Mouse (Mus musculus) liver, embryonic 12.5 days (tissue): ENCODE data around the gene Hist1h2ao. TPM values are rescaled to one million over a fixed set of nuclear protein-coding genes. Genes with fewer than 3 reads are reported as not detected.
"Not testable (repeated sequence)": the region's sequence is repeated elsewhere in the genome, so short reads cannot be mapped to it uniquely, and the experiment has no call there.

Experiments used
- ATAC-seq: fragments of 200-750 bp; cut with Nextera tagmentation; 2 replicates; pipeline ENCODE4 v1.8.0; 2017; ENCODE audit warnings: moderate number of reproducible peaks, mild to moderate bottlenecking, moderate library complexity
- H3K27ac ChIP-seq: fragments of 300-500 bp; sonication (generic); 2 replicates; pipeline ENCODE4 v1.5.1; 2016; ENCODE audit warnings: mild to moderate bottlenecking
- H3K27me3 ChIP-seq: fragments of 300-500 bp; sonication (generic); replicated peaks from 2 replicates; pipeline ENCODE4 v1.6.1; 2016; ENCODE audit warnings: mild to moderate bottlenecking, moderate library complexity
- H3K36me3 ChIP-seq: fragments of 300-500 bp; sonication (generic); 2 replicates; pipeline ENCODE4 v1.6.1; 2016; ENCODE audit warnings: mild to moderate bottlenecking, moderate library complexity
- H3K4me1 ChIP-seq: fragments of 300-500 bp; sonication (generic); 2 replicates; pipeline ENCODE4 v1.6.1; 2016
- H3K4me2 ChIP-seq: fragments of 300-500 bp; sonication (generic); 2 replicates; pipeline ENCODE4 v1.6.1; 2016; ENCODE audit warnings: mild to moderate bottlenecking, moderate library complexity
- H3K4me3 ChIP-seq: fragments of 300-500 bp; sonication (generic); 2 replicates; pipeline ENCODE4 v1.5.1; 2016; ENCODE audit warnings: mild to moderate bottlenecking, moderate library complexity
- H3K9ac ChIP-seq: fragments of 300-500 bp; sonication (generic); 2 replicates; pipeline ENCODE4 v1.6.1; 2016; ENCODE audit warnings: mild to moderate bottlenecking, moderate library complexity
- H3K9me3 ChIP-seq: fragments of 300-500 bp; sonication (generic); replicated peaks from 2 replicates; pipeline ENCODE4 v1.6.1; 2016; ENCODE audit warnings: mild to moderate bottlenecking, moderate library complexity
- WGBS: fragments of 180-500 bp; shearing (Covaris S2); methylation state at CpG from one replicate; pipeline ENCODE4 v1.1.7; 2016; ENCODE audit not compliant: insufficient replicate concordance; 5-methylcytosine and 5-hydroxymethylcytosine counted together
- polyA plus RNA-seq: library from polyadenylated mRNA; unstranded; fragments of >200 nt; fragmentation: Nextera tagmentation; extraction: Ambion mirVana; gene quantifications from 2 replicates; pipeline ENCODE4 v1.2.1, GENCODE M21; 2016

The Hist1h2ao gene
- polyA plus RNA-seq, 1 experiment from 2014 or later: not detected

- H3K4me1 ChIP-seq: peaks cover 18% of the 10 kb centered on the region
- peaks cover 5% of the 10 kb centered on the region for H3K36me3 ChIP-seq
- ATAC-seq: no peak
- H3K4me2 ChIP-seq: no peak overlapping the region
- no peaks in the 10 kb centered on the region for H3K9me3 ChIP-seq
- H3K9ac ChIP-seq: 0 out of 2 replicates have a peak overlapping the region, but pooled peaks have one; percentile 6
- no peak overlapping the region for H3K4me3 ChIP-seq
- H3K27ac ChIP-seq: peak overlapping the region; percentile 82; the same call in 1 of the 2 replicates
- H3K27me3 ChIP-seq: no peaks in the 10 kb centered on the region
- WGBS: 79% methylated on average over 3 of the region's 3 CpGs
Measured at GRCm38 (mm10) chr13:21828511-21828910, 18.2 kb downstream of the Hist1h2ao start.

DNA sequence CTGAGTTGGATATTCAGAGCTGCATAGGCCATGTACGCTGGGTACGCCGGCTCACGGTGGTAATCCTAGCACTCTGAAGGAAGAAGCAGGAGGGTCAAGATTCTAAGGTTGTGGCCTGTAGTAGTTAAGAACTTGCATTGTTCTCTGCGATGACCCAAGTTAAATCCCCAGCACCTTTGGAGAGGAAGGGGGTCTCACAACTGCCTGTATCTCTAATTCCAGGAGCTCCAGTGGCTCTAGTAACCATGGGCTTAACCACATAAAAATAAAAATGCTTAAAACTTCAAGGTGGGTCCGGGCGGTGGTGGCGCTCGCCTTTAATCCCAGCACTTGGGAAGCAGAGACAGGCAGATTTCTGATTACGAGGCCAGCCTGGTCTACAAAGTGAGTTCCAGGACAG, 20.1 kb downstream of the Hist1h2ao start:
- Histone ChIP-seq H3K9me3 (no peaks in the 10 kb centered on the region), H3K9ac (peak overlapping the region; percentile 63), H3K27ac (peak overlapping the region; percentile 82), H3K36me3 (peaks cover 5% of the 10 kb centered on the region), H3K4me1 (peaks cover 18% of the 10 kb centered on the region), H3K4me2 (peak overlapping the region; percentile 60), H3K27me3 (no peaks in the 10 kb centered on the region), H3K4me3 (peak overlapping the region; percentile 38)
- 74% methylated on average over 10 of the region's 10 CpGs for WGBS
- ATAC-seq: no peak

GRCm38 (mm10) chr13:21831418-21832394, 21.4 kb downstream of the Hist1h2ao start, which contains the start of gene Hist1h4n:
TSS of gene Hist1h4n (minus strand) at chr13:21832196.
- H3K4me1 ChIP-seq: peaks cover 18% of the 10 kb centered on the region
- peak; percentile 70 for ATAC-seq
- 2% methylated on average over 29 of the region's 58 CpGs for WGBS
- H3K27ac ChIP-seq: peak within 1 kb of the TSS; percentile 84
- H3K27me3 ChIP-seq, H3K9me3 ChIP-seq, H3K36me3 ChIP-seq: not testable (repeated sequence)
- peak within 1 kb of the TSS; percentile 49 for H3K4me2 ChIP-seq
- peak within 1 kb of the TSS; percentile 56; the same call in 1 of the 2 replicates for H3K9ac ChIP-seq
- H3K4me3 ChIP-seq: peak within 1 kb of the TSS; percentile 22; the same call in 1 of the 2 replicates

DNA sequence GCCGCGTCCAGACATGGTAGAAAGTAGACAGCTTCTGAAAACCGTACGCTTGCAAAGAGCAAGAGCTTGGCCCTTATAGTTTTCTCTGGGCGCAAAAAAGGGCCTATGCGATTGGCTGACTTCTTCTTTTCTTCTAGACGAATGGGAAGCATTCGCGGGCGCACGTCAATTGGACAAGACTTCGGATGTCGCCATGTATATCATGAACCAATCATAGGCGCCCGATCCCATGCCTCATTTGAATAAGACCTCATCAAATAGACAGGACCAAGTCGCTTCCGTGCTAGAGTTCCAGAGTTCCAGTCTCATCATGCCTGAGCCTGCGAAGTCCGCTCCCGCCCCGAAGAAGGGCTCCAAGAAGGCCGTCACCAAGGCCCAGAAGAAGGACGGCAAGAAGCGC, 23.2 kb downstream of the Hist1h2ao start, which contains the start of the genes Hist1h2ap and Hist1h2br:
Gene Hist1h2ap (minus strand): TSS at position 47 of the 400 bp plus-strand sequence.
Gene Hist1h2br (plus strand): TSS at position 283 of the 400 bp plus-strand sequence.
- no CpG with 5 or more reads among the region's 24 CpGs for WGBS
- not testable (repeated sequence) for H3K4me2 ChIP-seq, H3K36me3 ChIP-seq, H3K9me3 ChIP-seq, H3K27ac ChIP-seq, H3K4me3 ChIP-seq, H3K9ac ChIP-seq, H3K27me3 ChIP-seq
- ATAC-seq: peak; percentile 87
- H3K4me1 ChIP-seq: peaks cover 17% of the 10 kb centered on the region

- ATAC-seq: peak; percentile 77; the same call in 1 of the 2 replicates
- no CpG with 5 or more reads among the region's 4 CpGs for WGBS
- not testable (repeated sequence) for H3K9ac ChIP-seq, H3K4me3 ChIP-seq, H3K9me3 ChIP-seq, H3K27me3 ChIP-seq, H3K4me2 ChIP-seq, H3K36me3 ChIP-seq, H3K27ac ChIP-seq, H3K4me1 ChIP-seq
Measured at GRCm38 (mm10) chr13:21840508-21840907, 30.2 kb downstream of the Hist1h2ao start.

DNA sequence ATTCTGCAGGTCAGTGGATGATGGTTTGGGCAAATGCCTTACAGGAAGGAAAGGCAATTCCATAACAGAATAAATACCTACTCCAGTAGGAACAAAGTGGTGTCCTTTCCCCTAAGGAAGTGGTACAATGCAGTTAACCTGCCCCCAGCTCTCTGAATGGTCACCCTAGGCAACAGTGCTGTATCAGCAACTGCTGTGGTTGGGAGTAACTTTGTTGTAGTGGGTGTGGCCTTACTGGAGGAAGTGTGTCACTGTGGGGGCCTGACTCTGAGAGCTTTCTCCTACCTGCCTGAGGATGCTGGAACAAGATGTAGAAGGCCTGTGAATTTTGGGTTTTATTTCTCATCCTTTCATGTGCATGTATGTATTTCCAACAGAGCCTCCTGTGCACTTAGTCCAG, 36.1 kb downstream of the Hist1h2ao start:
- H3K9ac ChIP-seq, H3K4me1 ChIP-seq, H3K4me3 ChIP-seq, H3K36me3 ChIP-seq, H3K27me3 ChIP-seq, H3K27ac ChIP-seq, H3K4me2 ChIP-seq, H3K9me3 ChIP-seq: not testable (repeated sequence)
- ATAC-seq: peak; percentile 74

DNA sequence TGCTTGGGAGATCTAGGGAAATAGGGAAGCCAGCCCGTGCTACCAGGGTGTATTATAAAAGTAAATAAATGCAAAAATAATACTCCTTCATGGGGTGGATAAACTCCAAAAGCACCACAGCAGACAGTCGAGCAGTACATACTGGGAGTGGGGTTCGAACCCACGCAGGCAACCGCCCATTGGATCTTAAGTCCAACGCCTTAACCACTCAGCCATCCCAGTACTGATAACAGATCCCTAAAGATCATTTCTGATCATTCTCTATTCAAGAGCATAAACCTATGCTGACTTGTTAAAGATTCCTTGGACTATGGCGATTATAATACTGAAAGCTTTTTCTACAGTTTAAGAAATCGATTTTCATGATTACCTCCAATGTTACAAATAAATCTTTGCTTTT, 37.6 kb downstream of the Hist1h2ao start:
- no peaks in the 10 kb centered on the region for H3K36me3 ChIP-seq
- no peaks in the 10 kb centered on the region for H3K9me3 ChIP-seq
- no peak overlapping the region for H3K9ac ChIP-seq
- H3K27ac ChIP-seq: no peak overlapping the region
- peaks cover 5% of the 10 kb centered on the region; the same call in 1 of the 2 replicates for H3K4me1 ChIP-seq
- H3K4me2 ChIP-seq: peak overlapping the region; percentile 41
- no peaks in the 10 kb centered on the region for H3K27me3 ChIP-seq
- WGBS: 14% methylated on average over 8 of the region's 8 CpGs
- ATAC-seq: peak; percentile 69; the same call in 1 of the 2 replicates
- H3K4me3 ChIP-seq: peak overlapping the region; percentile 25

DNA sequence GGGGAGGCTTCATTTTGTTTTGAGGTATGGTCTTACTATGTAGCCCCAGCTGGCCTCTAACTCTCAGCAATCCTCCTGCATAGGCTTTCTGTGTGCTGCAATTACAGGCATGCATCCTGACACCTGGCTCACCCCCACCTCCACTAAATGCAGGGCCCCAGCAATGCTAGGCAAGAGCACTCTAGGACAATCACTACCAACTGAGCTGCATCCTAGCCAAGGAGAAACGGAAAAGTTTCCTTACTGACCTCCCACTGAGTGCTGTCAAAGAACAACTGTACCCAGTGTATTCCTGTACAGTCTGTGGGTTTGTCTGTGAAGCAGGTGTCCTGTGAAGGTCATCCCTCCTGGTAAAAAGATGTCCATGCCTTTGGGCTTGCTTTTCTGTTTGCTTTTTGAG, 40.4 kb downstream of the Hist1h2ao start:
- not testable (repeated sequence) for H3K27ac ChIP-seq, H3K4me1 ChIP-seq, H3K9me3 ChIP-seq, ATAC-seq, H3K4me2 ChIP-seq, H3K9ac ChIP-seq, H3K4me3 ChIP-seq, H3K36me3 ChIP-seq, H3K27me3 ChIP-seq
- WGBS: 55% methylated on average over 1 of the region's 1 CpGs

- no peaks in the 10 kb centered on the region for H3K36me3 ChIP-seq
- no peaks in the 10 kb centered on the region for H3K27me3 ChIP-seq
- H3K27ac ChIP-seq: no peak overlapping the region
- 22% methylated on average over 3 of the region's 3 CpGs for WGBS
- H3K9ac ChIP-seq: no peak overlapping the region
- no peaks in the 10 kb centered on the region for H3K9me3 ChIP-seq
- H3K4me2 ChIP-seq: no peak overlapping the region
- no peak overlapping the region for H3K4me3 ChIP-seq
- ATAC-seq: no peak
- peaks cover 9% of the 10 kb centered on the region; the same call in 1 of the 2 replicates for H3K4me1 ChIP-seq
Measured at GRCm38 (mm10) chr13:21852215-21852945, 42.1 kb downstream of the Hist1h2ao start.

GRCm38 (mm10) chr13:21855146-21855545, 44.9 kb downstream of the Hist1h2ao start:
- Histone ChIP-seq H3K27me3 (no peaks in the 10 kb centered on the region), H3K4me3 (peak overlapping the region; percentile 68), H3K27ac (no peak overlapping the region), H3K36me3 (no peaks in the 10 kb centered on the region), H3K9ac (peak overlapping the region; percentile 65), H3K4me1 (peaks cover 3% of the 10 kb centered on the region; the same call in 1 of the 2 replicates), H3K4me2 (peak overlapping the region; percentile 69), H3K9me3 (no peaks in the 10 kb centered on the region)
- peak; percentile 92 for ATAC-seq
- under 1% methylated on average over 11 of the region's 11 CpGs for WGBS

DNA sequence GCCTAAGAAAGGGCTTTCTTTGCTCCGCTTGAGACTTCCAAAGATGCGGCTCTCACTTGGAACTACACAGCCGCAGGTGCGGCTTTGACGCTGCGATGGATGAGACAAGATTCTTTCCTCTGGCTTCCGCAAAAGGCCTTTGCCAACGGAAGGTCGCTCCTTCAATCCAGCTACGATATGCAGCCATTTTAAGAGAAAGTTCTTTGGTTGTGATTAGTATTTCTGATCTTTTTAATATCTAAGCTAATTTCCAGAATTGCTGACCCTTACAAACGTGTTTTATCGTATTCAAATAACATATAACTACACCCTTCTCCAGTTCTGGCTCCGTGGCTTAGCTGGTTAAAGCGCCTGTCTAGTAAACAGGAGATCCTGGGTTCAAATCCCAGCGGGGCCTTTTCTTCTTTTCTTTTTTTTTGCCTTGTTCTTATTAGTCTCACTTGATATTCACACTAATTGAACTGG, 45.5 kb downstream of the Hist1h2ao start:
- WGBS: under 1% methylated on average over 15 of the region's 15 CpGs
- H3K27ac ChIP-seq: 0 out of 2 replicates have a peak overlapping the region, but pooled peaks have one; percentile 52
- ATAC-seq: peak; percentile 59

More for the DNA sequence above, 45.5 kb downstream of the Hist1h2ao start:
- Histone ChIP-seq H3K4me2 (peak overlapping the region; percentile 69), H3K4me1 (peaks cover 3% of the 10 kb centered on the region; the same call in 1 of the 2 replicates), H3K36me3 (no peaks in the 10 kb centered on the region), H3K27me3 (no peaks in the 10 kb centered on the region), H3K4me3 (peak overlapping the region; percentile 68), H3K9me3 (no peaks in the 10 kb centered on the region), H3K9ac (peak overlapping the region; percentile 65)
